Mouse (Mus musculus) heart, adult 2 months (tissue): ENCODE data around the gene Dock1. TPM values are rescaled to one million over a fixed set of nuclear protein-coding genes. Genes with fewer than 3 reads are reported as not detected.

Experiments
- DNase-seq, 2 experiments: peaks; one replicate each; pipeline ENCODE4 v3.0.0; 2021
- H3K27ac ChIP-seq: fragments of 200-600 bp; 2 replicates; pipeline ENCODE4 v1.8.1; 2022
- H3K27me3 ChIP-seq: fragments of 200-500 bp; 2 replicates; pipeline ENCODE4 v1.6.1; 2012; ENCODE audit warnings: mild to moderate bottlenecking, low read length, inconsistent platforms, mixed read lengths; ENCODE audit not compliant: control insufficient read depth, insufficient read depth
- H3K36me3 ChIP-seq: fragments of 200-500 bp; 2 replicates; pipeline ENCODE4 v1.6.1; 2012; ENCODE audit warnings: low read length, inconsistent platforms; ENCODE audit not compliant: control insufficient read depth, insufficient read depth
- H3K4me1 ChIP-seq: fragments of 200-500 bp; 2 replicates; pipeline ENCODE4 v1.6.1; 2011; ENCODE audit warnings: low read length; ENCODE audit not compliant: control insufficient read depth, insufficient read depth
- H3K4me3 ChIP-seq: fragments of 200-600 bp; 2 replicates; pipeline ENCODE4 v1.8.1; 2022
- H3K79me2 ChIP-seq: fragments of 200-500 bp; replicated peaks from 2 replicates; pipeline ENCODE4 v1.6.1; 2012; ENCODE audit warnings: mild to moderate bottlenecking, inconsistent platforms, low read length, moderate library complexity, mixed read lengths; ENCODE audit not compliant: control insufficient read depth, insufficient read depth
- H3K9ac ChIP-seq: fragments of 200-500 bp; 2 replicates; pipeline ENCODE4 v1.6.1; 2012; ENCODE audit warnings: low read depth, mild to moderate bottlenecking, control low read depth, inconsistent platforms, low read length, mixed read lengths
- CTCF ChIP-seq: fragments of 200-600 bp; IDR thresholded peaks from 2 replicates; pipeline ENCODE4 v1.8.1; 2022; ENCODE audit warnings: antibody characterized with exemption, mild to moderate bottlenecking, moderate library complexity
- EP300 ChIP-seq: fragments of 200-500 bp; IDR thresholded peaks from 2 replicates; pipeline ENCODE4 v1.6.1; 2011; ENCODE audit warnings: low read depth, low read length, control low read depth; ENCODE audit not compliant: insufficient read depth
- POLR2A ChIP-seq: fragments of 200-500 bp; IDR thresholded peaks from 2 replicates; pipeline ENCODE4 v1.6.1; 2011; ENCODE audit warnings: mild to moderate bottlenecking, low read depth, low read length, control low read depth; ENCODE audit not compliant: insufficient read depth
- WGBS: fragments of 180-500 bp; shearing (Covaris S2); methylation state at CpG from one replicate; pipeline ENCODE4 v1.1.7; 2018; 5-methylcytosine and 5-hydroxymethylcytosine counted together
- intact Hi-C: fragments of 180-260 bp; cut with DNase I; formaldehyde crosslinking; loops from one replicate; pipeline ENCODE4 v1.15.1; 2025
- polyA plus RNA-seq: library from polyadenylated mRNA; depleted of rRNA; stranded (reverse); fragments of >200 nt; gene quantifications from 2 replicates; pipeline ENCODE4 v1.2.3, GENCODE M21; 2012
- total RNA-seq, 2 experiments: library from RNA; stranded (reverse); gene quantifications; 2 replicates each; pipeline ENCODE4 v1.2.3; 2021

Gene Dock1
- total and polyA plus RNA-seq, 3 experiments = 8.3 to 25.6 (median 25.4) TPM

DNA sequence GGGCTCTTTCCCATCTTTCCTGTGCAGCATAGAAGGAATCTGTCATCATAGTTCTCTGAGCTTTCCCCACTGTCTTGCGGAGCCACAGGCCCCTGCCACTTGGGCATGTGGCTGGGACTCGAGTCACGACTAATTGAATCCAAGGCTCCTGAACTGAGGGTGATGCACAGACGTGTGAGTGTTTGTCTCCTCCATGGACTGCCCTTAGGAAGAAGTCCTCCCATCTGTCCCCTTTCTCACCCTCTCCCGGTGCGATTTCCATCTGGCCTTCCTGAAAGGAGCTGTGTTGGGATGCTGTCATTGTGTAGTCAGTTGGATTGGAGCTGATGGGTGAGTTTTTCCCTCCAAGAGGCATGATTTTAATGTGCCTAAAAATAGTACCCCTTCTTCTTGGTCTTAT lies 136.3 kb downstream of the Dock1 start:
- Histone ChIP-seq H3K79me2 (no peaks in the 10 kb centered on the region), H3K4me1 (no peaks in the 10 kb centered on the region), H3K27ac (no peak overlapping the region), H3K4me3 (no peak overlapping the region), H3K27me3 (no peaks in the 10 kb centered on the region), H3K9ac (no peak overlapping the region), H3K36me3 (peaks cover 8% of the 10 kb centered on the region; the same call in 1 of the 2 replicates)
- 85% methylated on average over 6 of the region's 6 CpGs for WGBS
- TF ChIP-seq CTCF = no peak
- TF ChIP-seq EP300 = no peak
- TF ChIP-seq POLR2A = no peak
- intact Hi-C loops = no loop called here
- DNase-seq = no peak

- intact Hi-C loops = no loop called here
- peaks cover 8% of the 10 kb centered on the region; the same call in 1 of the 2 replicates for H3K36me3 ChIP-seq
- 89% methylated on average over 2 of the region's 2 CpGs for WGBS
Measured at GRCm38 (mm10) chr7:134808406-134808805, 138.0 kb downstream of the Dock1 start.

DNA sequence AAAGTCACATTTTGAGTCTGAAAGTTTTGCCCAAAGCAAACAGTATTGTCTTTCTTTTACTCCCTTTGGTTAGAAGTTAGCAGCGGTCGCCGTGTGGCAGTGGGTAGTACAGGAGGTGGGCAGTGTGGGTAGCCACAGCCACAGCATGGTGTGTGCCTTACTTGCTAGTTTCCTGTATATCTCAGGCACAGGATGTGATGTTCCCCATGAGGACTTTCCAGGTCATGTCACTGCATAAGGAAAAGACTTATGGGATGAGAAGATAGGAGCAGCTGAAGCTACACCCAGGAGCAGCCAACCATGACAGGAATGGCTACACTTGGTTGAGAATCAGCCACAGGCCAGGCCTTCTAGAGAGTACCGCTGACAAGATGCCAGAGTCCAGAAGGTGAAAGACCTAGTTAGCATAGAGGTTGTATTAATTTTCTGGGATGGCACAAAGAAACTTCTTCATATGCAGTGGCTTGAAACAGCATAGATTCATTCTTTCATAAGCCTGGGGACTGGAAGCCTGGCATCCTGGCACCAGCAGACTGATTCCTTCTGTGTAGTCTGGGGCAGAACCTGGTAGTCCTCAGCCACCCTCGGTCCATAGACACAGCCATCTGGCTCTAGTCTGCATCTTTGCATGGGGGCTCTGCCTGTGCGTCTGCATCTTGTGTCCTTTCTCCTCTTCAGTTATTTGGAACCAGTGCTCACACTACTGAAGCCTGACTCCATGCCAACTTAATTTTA lies 139.0 kb downstream of the Dock1 start:
- Histone ChIP-seq H3K4me3 (no peak overlapping the region), H3K9ac (no peak overlapping the region), H3K27ac (no peak overlapping the region), H3K4me1 (no peaks in the 10 kb centered on the region), H3K36me3 (peaks cover 8% of the 10 kb centered on the region; the same call in 1 of the 2 replicates), H3K79me2 (no peaks in the 10 kb centered on the region), H3K27me3 (no peaks in the 10 kb centered on the region)
- intact Hi-C loops = no loop called here
- TF ChIP-seq POLR2A (no peak), CTCF (no peak)
- no peak for DNase-seq
- WGBS = 95% methylated on average over 6 of the region's 6 CpGs

More at GRCm38 (mm10) chr7:134808406-134808805, 138.0 kb downstream of the Dock1 start:
- no peak overlapping the region for H3K27ac ChIP-seq
- H3K4me1 ChIP-seq = no peaks in the 10 kb centered on the region
- no peak overlapping the region for H3K9ac ChIP-seq
- no peak for DNase-seq
- H3K79me2 ChIP-seq = no peaks in the 10 kb centered on the region
- no peaks in the 10 kb centered on the region for H3K27me3 ChIP-seq
- H3K4me3 ChIP-seq = no peak overlapping the region
- no peak for TF ChIP-seq EP300

DNA sequence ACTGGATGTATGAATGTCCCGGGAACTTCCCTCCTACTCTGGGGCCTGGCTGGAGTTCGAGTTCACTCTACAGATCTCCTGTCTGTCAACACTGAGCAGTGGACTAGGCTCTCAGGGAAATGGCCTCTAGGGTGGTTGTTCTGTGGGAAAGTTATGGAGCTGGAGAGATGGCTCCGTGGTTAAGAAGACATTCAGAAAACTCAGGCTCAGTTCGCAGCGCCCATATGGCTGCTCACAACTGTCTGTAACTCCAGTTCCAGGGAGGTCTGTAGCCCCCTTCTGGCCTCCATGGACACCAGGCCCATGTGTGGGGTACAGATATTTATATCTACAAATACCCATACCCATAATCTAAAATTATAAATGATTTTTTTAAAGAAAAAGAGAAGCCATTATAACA lies 148.0 kb downstream of the Dock1 start:
- Histone ChIP-seq H3K27me3 (no peaks in the 10 kb centered on the region), H3K27ac (no peak overlapping the region), H3K4me1 (peaks cover 1% of the 10 kb centered on the region), H3K79me2 (no peaks in the 10 kb centered on the region), H3K9ac (no peak overlapping the region), H3K4me3 (no peak overlapping the region), H3K36me3 (no peaks in the 10 kb centered on the region)
- no peak for TF ChIP-seq EP300
- TF ChIP-seq CTCF = no peak
- no peak for TF ChIP-seq POLR2A
- intact Hi-C loops = no loop called here
- WGBS = 97% methylated on average over 5 of the region's 5 CpGs
- no peak for DNase-seq

DNA sequence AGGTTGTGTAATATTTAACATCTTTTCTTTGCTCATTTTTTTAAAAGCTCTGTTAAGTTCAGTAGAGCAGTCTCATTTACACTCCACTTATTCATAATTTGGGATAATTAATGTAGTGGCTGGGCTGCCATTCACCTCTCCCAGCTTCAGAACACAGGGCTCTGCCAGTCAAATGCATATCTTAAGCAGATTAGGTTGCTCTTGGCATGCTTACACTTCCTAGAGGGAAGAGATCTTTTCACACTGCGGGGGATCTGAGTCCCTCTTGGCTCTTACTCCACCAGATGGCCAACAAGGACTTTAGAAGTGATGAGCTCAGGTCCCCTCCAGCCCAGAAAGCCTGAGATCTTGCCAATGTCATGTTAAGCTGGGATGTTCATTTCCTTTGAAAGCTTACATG lies 150.8 kb downstream of the Dock1 start:
- TF ChIP-seq EP300 = no peak
- no peak for TF ChIP-seq POLR2A
- no peak for TF ChIP-seq CTCF
- DNase-seq = no peak
- peaks cover 3% of the 10 kb centered on the region for H3K4me1 ChIP-seq
- H3K36me3 ChIP-seq = no peaks in the 10 kb centered on the region
- H3K9ac ChIP-seq = no peak overlapping the region
- intact Hi-C loops = no loop called here
- no peaks in the 10 kb centered on the region for H3K27me3 ChIP-seq
- 16% methylated on average over 1 of the region's 1 CpGs for WGBS
- no peak overlapping the region for H3K27ac ChIP-seq
- no peaks in the 10 kb centered on the region for H3K79me2 ChIP-seq
- no peak overlapping the region for H3K4me3 ChIP-seq

DNA sequence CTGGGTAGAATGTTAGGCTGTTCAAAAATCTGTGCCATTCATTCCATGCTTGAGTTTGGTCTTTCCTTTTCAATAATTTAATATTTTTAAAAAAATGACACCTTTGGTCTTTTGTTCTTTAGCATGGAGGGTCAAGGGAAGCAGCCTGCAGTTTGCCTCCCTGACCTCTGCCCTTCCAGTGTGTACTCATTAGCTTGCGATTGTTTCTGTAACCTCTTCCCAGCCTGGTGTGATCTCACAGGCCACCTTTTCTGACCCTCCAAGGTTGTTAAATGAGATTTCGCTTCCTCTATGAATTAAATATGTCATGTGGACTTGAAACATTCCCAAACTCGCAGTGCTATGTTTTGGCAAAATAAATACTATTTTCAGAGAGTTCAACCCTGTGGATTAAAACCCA lies 151.6 kb downstream of the Dock1 start:
- H3K79me2 ChIP-seq = no peaks in the 10 kb centered on the region
- H3K4me1 ChIP-seq = peaks cover 3% of the 10 kb centered on the region
- no peak overlapping the region for H3K27ac ChIP-seq
- no peak overlapping the region for H3K4me3 ChIP-seq
- no peak overlapping the region for H3K9ac ChIP-seq
- DNase-seq = no peak
- H3K27me3 ChIP-seq = no peaks in the 10 kb centered on the region
- intact Hi-C loops = no loop called here
- no peak for TF ChIP-seq EP300
- no peak for TF ChIP-seq POLR2A
- WGBS = 69% methylated on average over 3 of the region's 3 CpGs
- no peaks in the 10 kb centered on the region for H3K36me3 ChIP-seq
